Mouse (Mus musculus) heart, embryonic 14.5 days (tissue): ENCODE results near the gene Srrm2. TPM values are rescaled to one million over a fixed set of nuclear protein-coding genes. Genes with fewer than 3 reads are reported as not detected.
"Not testable (repeated sequence)": the region's sequence is repeated elsewhere in the genome, so short reads cannot be mapped to it uniquely, and the experiment has no call there.

Experiments used
- ATAC-seq: fragments of 200-750 bp; cut with Nextera tagmentation; 2 replicates; pipeline ENCODE4 v1.8.0; 2017; ENCODE audit warnings: low read depth, moderate TSS enrichment; ENCODE audit not compliant: insufficient number of reproducible peaks, insufficient read depth, low FRiP score
- H3K27ac ChIP-seq, 2 experiments: fragments of 200-500 bp in 1 of 2; fragments of 300-500 bp in 1 of 2; sonication (generic) in 1 of 2; replicated peaks in 1 of 2; 2 replicates each; pipeline ENCODE4 v1.5.1; 2012 to 2014; ENCODE audit warnings: low read depth in 2 of 2, low read length in 2 of 2, control low read depth in 1 of 2, mild to moderate bottlenecking in 1 of 2, mixed read lengths in 1 of 2; ENCODE audit not compliant: control insufficient read depth in 1 of 2, insufficient read depth in 1 of 2
- H3K27me3 ChIP-seq: fragments of 300-500 bp; sonication (generic); 2 replicates; pipeline ENCODE4 v1.6.1; 2014; ENCODE audit warnings: mild to moderate bottlenecking, low read length, control low read depth; ENCODE audit not compliant: control insufficient read depth, insufficient read depth
- H3K36me3 ChIP-seq: fragments of 300-500 bp; sonication (generic); 2 replicates; pipeline ENCODE4 v1.6.1; 2014; ENCODE audit warnings: mild to moderate bottlenecking, control low read depth, low read length, mixed read lengths; ENCODE audit not compliant: control insufficient read depth, insufficient read depth
- H3K4me1 ChIP-seq, 2 experiments: fragments of 200-500 bp in 1 of 2; fragments of 300-500 bp in 1 of 2; sonication (generic) in 1 of 2; 2 replicates each; pipeline ENCODE4 v1.6.1; 2012 to 2014; ENCODE audit warnings: low read length in 2 of 2, control low read depth in 1 of 2, mixed read lengths in 1 of 2; ENCODE audit not compliant: control insufficient read depth in 2 of 2, insufficient read depth in 2 of 2
- H3K4me2 ChIP-seq: fragments of 300-500 bp; sonication (generic); 2 replicates; pipeline ENCODE4 v1.6.1; 2014; ENCODE audit warnings: mild to moderate bottlenecking, low read length
- H3K4me3 ChIP-seq, 2 experiments: fragments of 200-500 bp in 1 of 2; fragments of 300-500 bp in 1 of 2; sonication (generic) in 1 of 2; 2 replicates each; pipeline ENCODE4 v1.5.1; 2012 to 2014; ENCODE audit warnings: low read length in 2 of 2, mild to moderate bottlenecking in 2 of 2, control low read depth in 1 of 2, low read depth in 1 of 2, moderate library complexity in 1 of 2; ENCODE audit not compliant: control insufficient read depth in 1 of 2, insufficient read depth in 1 of 2
- H3K9ac ChIP-seq: fragments of 300-500 bp; sonication (generic); 2 replicates; pipeline ENCODE4 v1.6.1; 2014; ENCODE audit warnings: mild to moderate bottlenecking, low read length
- H3K9me3 ChIP-seq: fragments of 300-500 bp; sonication (generic); 2 replicates; pipeline ENCODE4 v1.6.1; 2016; ENCODE audit warnings: low read length, control low read depth; ENCODE audit not compliant: control insufficient read depth
- WGBS: fragments of 180-500 bp; shearing (Covaris S2); extraction: QIAGEN DNeasy Blood & Tissue Kit; methylation state at CpG from one replicate; pipeline ENCODE4 v1.1.7; 2014; 5-methylcytosine and 5-hydroxymethylcytosine counted together
- polyA plus RNA-seq: library from polyadenylated mRNA; unstranded; fragments of >200 nt; fragmentation: Nextera tagmentation; extraction: Ambion mirVana; gene quantifications from 2 replicates; pipeline ENCODE4 v1.2.1, GENCODE M21; 2014

Gene Srrm2
- polyA plus RNA-seq, 1 experiment from 2014 or later: 318 TPM

- peak overlapping the region; percentile 84 for H3K4me2 ChIP-seq
- H3K4me3 ChIP-seq: peak overlapping the region; percentile 68 to 95; a peak in 3 of 4 replicates
- no peak for ATAC-seq
- H3K27ac ChIP-seq: peak overlapping the region; percentile 74 to 76; a peak in 3 of 4 replicates
- H3K4me1 ChIP-seq: peaks cover 3 to 9% of the 10 kb centered on the region in 2 experiments; a peak in 3 of 4 replicates
- peaks cover 8% of the 10 kb centered on the region; the same call in 1 of the 2 replicates for H3K36me3 ChIP-seq
- H3K27me3 ChIP-seq: no peaks in the 10 kb centered on the region
- no peaks in the 10 kb centered on the region for H3K9me3 ChIP-seq
- WGBS: 11% methylated on average over 2 of the region's 2 CpGs
- H3K9ac ChIP-seq: peak overlapping the region; percentile 85
These were observed 19.8 kb upstream of the Srrm2 start for GRCm38 (mm10) chr17:23770493-23770892.

GRCm38 (mm10) chr17:23770896-23771283 lies 19.4 kb upstream of the Srrm2 start:
- Histone ChIP-seq H3K4me2 (peak overlapping the region; percentile 84), H3K9me3 (no peaks in the 10 kb centered on the region), H3K9ac (peak overlapping the region; percentile 85), H3K27ac (peak overlapping the region; percentile 74 to 76), H3K36me3 (peaks cover 8% of the 10 kb centered on the region; the same call in 1 of the 2 replicates), H3K4me3 (peak overlapping the region; percentile 68 to 95), H3K27me3 (no peaks in the 10 kb centered on the region), H3K4me1 (peaks cover 3 to 9% of the 10 kb centered on the region in 2 experiments; a peak in 3 of 4 replicates)
- ATAC-seq: peak; percentile 6; the same call in 1 of the 2 replicates
- 1% methylated on average over 18 of the region's 19 CpGs for WGBS

- peaks cover 3 to 9% of the 10 kb centered on the region in 2 experiments; a peak in 3 of 4 replicates for H3K4me1 ChIP-seq
These were observed 18.8 kb upstream of the Srrm2 start, which contains the start of gene Flywch1 for GRCm38 (mm10) chr17:23771284-23772218. Gene Flywch1 (minus strand): TSS chr17:23771602.

GRCm38 (mm10) chr17:23772219-23772556 lies 18.1 kb upstream of the Srrm2 start:
- not testable (repeated sequence) for ATAC-seq
- WGBS: 81% methylated on average over 2 of the region's 2 CpGs
- H3K4me2 ChIP-seq: peak overlapping the region; percentile 36; the same call in 1 of the 2 replicates

More at GRCm38 (mm10) chr17:23771284-23772218, 18.8 kb upstream of the Srrm2 start, which contains the start of gene Flywch1:
- Histone ChIP-seq H3K36me3 (peaks cover 8% of the 10 kb centered on the region; the same call in 1 of the 2 replicates), H3K9me3 (no peaks in the 10 kb centered on the region), H3K4me3 (peak within 1 kb of the TSS; percentile 68 to 95), H3K9ac (peak within 1 kb of the TSS; percentile 85), H3K27ac (peak within 1 kb of the TSS; percentile 74 to 76), H3K27me3 (no peaks in the 10 kb centered on the region), H3K4me2 (peak within 1 kb of the TSS; percentile 84)
- WGBS: 4% methylated on average over 58 of the region's 58 CpGs
- peak; percentile 97 for ATAC-seq

GRCm38 (mm10) chr17:23773676-23774075 lies 16.7 kb upstream of the Srrm2 start:
- H3K4me1 ChIP-seq: peaks cover 3 to 9% of the 10 kb centered on the region in 2 experiments; a peak in 3 of 4 replicates
- peaks cover 4% of the 10 kb centered on the region; the same call in 1 of the 2 replicates for H3K36me3 ChIP-seq
- no peak overlapping the region for H3K4me2 ChIP-seq
- no peaks in the 10 kb centered on the region for H3K9me3 ChIP-seq
- H3K4me3 ChIP-seq: no peak overlapping the region
- no peaks in the 10 kb centered on the region for H3K27me3 ChIP-seq
- no peak for ATAC-seq
- H3K9ac ChIP-seq: no peak overlapping the region
- WGBS: 70% methylated on average over 6 of the region's 6 CpGs
- no peak overlapping the region for H3K27ac ChIP-seq

More at GRCm38 (mm10) chr17:23772219-23772556, 18.1 kb upstream of the Srrm2 start:
- not testable (repeated sequence) for H3K9me3 ChIP-seq, H3K4me1 ChIP-seq, H3K4me3 ChIP-seq, H3K36me3 ChIP-seq, H3K9ac ChIP-seq, H3K27me3 ChIP-seq, H3K27ac ChIP-seq

GRCm38 (mm10) chr17:23774090-23774489 lies 16.2 kb upstream of the Srrm2 start:
- Histone ChIP-seq H3K4me1 (peaks cover 3 to 9% of the 10 kb centered on the region in 2 experiments; a peak in 3 of 4 replicates), H3K4me2 (no peak overlapping the region), H3K9me3 (no peaks in the 10 kb centered on the region), H3K36me3 (no peaks in the 10 kb centered on the region), H3K4me3 (no peak overlapping the region), H3K27ac (no peak overlapping the region), H3K27me3 (no peaks in the 10 kb centered on the region), H3K9ac (no peak overlapping the region)
- 7% methylated on average over 12 of the region's 12 CpGs for WGBS
- 0 out of 2 replicates have a peak, but pooled peaks have one; percentile 26 for ATAC-seq

- no peak for ATAC-seq
- Histone ChIP-seq H3K27ac (no peak overlapping the region), H3K9ac (no peak overlapping the region), H3K4me2 (no peak overlapping the region), H3K36me3 (no peaks in the 10 kb centered on the region), H3K4me3 (no peak overlapping the region), H3K4me1 (no peaks in the 10 kb centered on the region), H3K9me3 (no peaks in the 10 kb centered on the region), H3K27me3 (no peaks in the 10 kb centered on the region)
- WGBS: 73% methylated on average over 10 of the region's 10 CpGs
These were observed 14.1 kb upstream of the Srrm2 start for GRCm38 (mm10) chr17:23776216-23776615.
